Mouse (Mus musculus): ENCODE results near the gene Gm10190. TPM values are rescaled to one million over a fixed set of nuclear protein-coding genes. Genes with fewer than 3 reads are reported as not detected.

Gm10190 gene
- polyA plus RNA-seq, 1 experiment from 2014 or later, result 0.63 TPM

- peaks cover 8% of the 10 kb centered on the region for H3K27me3 ChIP-seq (ENCODE audit: poor library complexity, severe bottlenecking)
- no peaks in the 10 kb centered on the region for H3K9me3 ChIP-seq
- no peaks in the 10 kb centered on the region; the same call in 1 of the 2 replicates for H3K4me1 ChIP-seq
- H3K27ac ChIP-seq, result no peak overlapping the region
- H3K4me3 ChIP-seq, result no peak overlapping the region
- H3K36me3 ChIP-seq (replicated peaks), result no peaks in the 10 kb centered on the region
- 93% methylated on average over 8 of the region's 8 CpGs for WGBS
- no peak for DNase-seq (ENCODE audit: extremely low spot score, low spot score)
Measured at GRCm38 (mm10) chr17:80360245-80360644, 13.1 kb downstream of the Gm10190 start.

GRCm38 (mm10) chr17:80347234-80347633 is 26.1 kb downstream of the Gm10190 start:
- 0 out of 2 replicates have a peak, but pooled peaks cover 4% of the 10 kb centered on the region for H3K27me3 ChIP-seq (ENCODE audit: poor library complexity, severe bottlenecking)
- H3K4me3 ChIP-seq, result no peak overlapping the region
- H3K4me1 ChIP-seq, result peaks cover 13% of the 10 kb centered on the region
- WGBS, result 52% methylated on average over 6 of the region's 6 CpGs
- 0 out of 2 replicates have a peak overlapping the region, but pooled peaks have one; percentile 6 for H3K27ac ChIP-seq
- DNase-seq (ENCODE audit: extremely low spot score, low spot score), result no peak
- H3K36me3 ChIP-seq (replicated peaks), result no peaks in the 10 kb centered on the region
- 0 out of 2 replicates have a peak, but pooled peaks cover 3% of the 10 kb centered on the region for H3K9me3 ChIP-seq

GRCm38 (mm10) chr17:80346591-80347125 is 26.7 kb downstream of the Gm10190 start:
- Histone ChIP-seq H3K4me3 (no peak overlapping the region), H3K27ac (peak overlapping the region; percentile 6; the same call in 1 of the 2 replicates), H3K36me3 (replicated peaks) (no peaks in the 10 kb centered on the region), H3K9me3 (0 out of 2 replicates have a peak, but pooled peaks cover 3% of the 10 kb centered on the region), H3K4me1 (peaks cover 13% of the 10 kb centered on the region), H3K27me3 (ENCODE audit: poor library complexity, severe bottlenecking) (0 out of 2 replicates have a peak, but pooled peaks cover 4% of the 10 kb centered on the region)
- 34% methylated on average over 11 of the region's 11 CpGs for WGBS
- peak; percentile 37 for DNase-seq (ENCODE audit: extremely low spot score, low spot score)

- peaks cover 13% of the 10 kb centered on the region for H3K4me1 ChIP-seq
- H3K27ac ChIP-seq, result no peak overlapping the region
- H3K36me3 ChIP-seq (replicated peaks), result no peaks in the 10 kb centered on the region
- 0 out of 2 replicates have a peak, but pooled peaks cover 3% of the 10 kb centered on the region for H3K9me3 ChIP-seq
- H3K27me3 ChIP-seq (ENCODE audit: poor library complexity, severe bottlenecking), result 0 out of 2 replicates have a peak, but pooled peaks cover 4% of the 10 kb centered on the region
- no peak for DNase-seq (ENCODE audit: extremely low spot score, low spot score)
- 78% methylated on average over 4 of the region's 4 CpGs for WGBS
- H3K4me3 ChIP-seq, result no peak overlapping the region
Measured at GRCm38 (mm10) chr17:80345277-80345676, 28.1 kb downstream of the Gm10190 start.

GRCm38 (mm10) chr17:80332386-80332785 is 41.0 kb downstream of the Gm10190 start:
- H3K9me3 ChIP-seq, result no peaks in the 10 kb centered on the region
- H3K27ac ChIP-seq, result no peak overlapping the region
- H3K36me3 ChIP-seq (replicated peaks), result no peaks in the 10 kb centered on the region
- WGBS, result 92% methylated on average over 2 of the region's 2 CpGs
- no peak overlapping the region for H3K4me3 ChIP-seq
- no peaks in the 10 kb centered on the region for H3K27me3 ChIP-seq (ENCODE audit: poor library complexity, severe bottlenecking)
- no peaks in the 10 kb centered on the region for H3K4me1 ChIP-seq
- DNase-seq (ENCODE audit: extremely low spot score, low spot score), result no peak

GRCm38 (mm10) chr17:80326431-80326830 is 46.9 kb downstream of the Gm10190 start:
- no peaks in the 10 kb centered on the region for H3K27me3 ChIP-seq (ENCODE audit: poor library complexity, severe bottlenecking)
- no peak for DNase-seq (ENCODE audit: extremely low spot score, low spot score)
- H3K4me1 ChIP-seq, result no peaks in the 10 kb centered on the region
- no peaks in the 10 kb centered on the region for H3K36me3 ChIP-seq (replicated peaks)
- WGBS, result 81% methylated on average over 3 of the region's 3 CpGs
- H3K27ac ChIP-seq, result no peak overlapping the region
- H3K9me3 ChIP-seq, result no peaks in the 10 kb centered on the region
- no peak overlapping the region for H3K4me3 ChIP-seq

GRCm38 (mm10) chr17:80325456-80325855 is 47.9 kb downstream of the Gm10190 start:
- no peak for DNase-seq (ENCODE audit: extremely low spot score, low spot score)
- WGBS, result 94% methylated on average over 5 of the region's 5 CpGs

GRCm38 (mm10) chr17:80324521-80324920 is 48.8 kb downstream of the Gm10190 start:
- DNase-seq (ENCODE audit: extremely low spot score, low spot score), result no peak
- WGBS, result 87% methylated on average over 7 of the region's 7 CpGs
- Histone ChIP-seq H3K4me3 (no peak overlapping the region), H3K27ac (no peak overlapping the region), H3K36me3 (replicated peaks) (no peaks in the 10 kb centered on the region), H3K9me3 (no peaks in the 10 kb centered on the region), H3K27me3 (ENCODE audit: poor library complexity, severe bottlenecking) (no peaks in the 10 kb centered on the region), H3K4me1 (no peaks in the 10 kb centered on the region)

More at GRCm38 (mm10) chr17:80325456-80325855, 47.9 kb downstream of the Gm10190 start:
- Histone ChIP-seq H3K36me3 (replicated peaks) (no peaks in the 10 kb centered on the region), H3K27me3 (ENCODE audit: poor library complexity, severe bottlenecking) (no peaks in the 10 kb centered on the region), H3K9me3 (no peaks in the 10 kb centered on the region), H3K4me3 (no peak overlapping the region), H3K4me1 (no peaks in the 10 kb centered on the region), H3K27ac (no peak overlapping the region)

- Histone ChIP-seq H3K27me3 (ENCODE audit: poor library complexity, severe bottlenecking) (no peaks in the 10 kb centered on the region), H3K9me3 (no peaks in the 10 kb centered on the region), H3K27ac (no peak overlapping the region), H3K4me3 (no peak overlapping the region), H3K36me3 (replicated peaks) (no peaks in the 10 kb centered on the region), H3K4me1 (no peaks in the 10 kb centered on the region)
- no peak for DNase-seq (ENCODE audit: extremely low spot score, low spot score)
- 83% methylated on average over 8 of the region's 8 CpGs for whole genome bisulfite sequencing
Measured at GRCm38 (mm10) chr17:80323658-80324057, 49.7 kb downstream of the Gm10190 start.

Other genes with a start within 250 kb of the Gm10190 start
- 13.4 and 15.5 TPM in 2 replicates for gene Galm, start 246.1 kb downstream of the Gm10190 start, polyA plus RNA-seq (2016; fragmentation: Nextera tagmentation; extraction: Ambion mirVana)
- 917 and 919 TPM in 2 replicates for gene Srsf7, start 166.2 kb downstream of the Gm10190 start, polyA plus RNA-seq (2016; fragmentation: Nextera tagmentation; extraction: Ambion mirVana)
- 0.09 and 0.20 TPM in 2 replicates for gene Ttc39d, start 166.1 kb downstream of the Gm10190 start, polyA plus RNA-seq (2016; fragmentation: Nextera tagmentation; extraction: Ambion mirVana)
- 64.1 and 66.8 TPM in 2 replicates for gene Gemin6, start 149.1 kb downstream of the Gm10190 start, polyA plus RNA-seq (2016; fragmentation: Nextera tagmentation; extraction: Ambion mirVana)
- 31.4 and 35.1 TPM in 2 replicates for gene Morn2, start 83.3 kb downstream of the Gm10190 start, polyA plus RNA-seq (2016; fragmentation: Nextera tagmentation; extraction: Ambion mirVana)
- 15.0 and 16.3 TPM in 2 replicates for gene Dhx57, start 83.1 kb downstream of the Gm10190 start, polyA plus RNA-seq (2016; fragmentation: Nextera tagmentation; extraction: Ambion mirVana)
- gene Arhgef33, start 66.1 kb downstream of the Gm10190 start, polyA plus RNA-seq (2016; fragmentation: Nextera tagmentation; extraction: Ambion mirVana), result 0.20 and 0.97 TPM in 2 replicates
- 4.3 and 4.8 TPM in 2 replicates for gene Sos1, start 106.9 kb upstream of the Gm10190 start, polyA plus RNA-seq (2016; fragmentation: Nextera tagmentation; extraction: Ambion mirVana)
- gene Cdkl4, start 204.3 kb upstream of the Gm10190 start, polyA plus RNA-seq (2016; fragmentation: Nextera tagmentation; extraction: Ambion mirVana), result 0.71 and 1.2 TPM in 2 replicates

All from forebrain, embryonic 10.5 days (tissue).